Mouse (Mus musculus) small intestine, adult 2 months (tissue): ENCODE measurements around the gene Srp68.

Experiments
- CTCF ChIP-seq: fragments of 200-500 bp; IDR thresholded peaks from 2 replicates; pipeline ENCODE4 v1.5.1; 2012; ENCODE audit warnings: low read depth, mild to moderate bottlenecking, control low read depth, inconsistent platforms, low read length, moderate library complexity, mixed read lengths; ENCODE audit not compliant: insufficient replicate concordance, insufficient read length; ENCODE audit errors: extremely low read depth
- POLR2A ChIP-seq: fragments of 200-500 bp; IDR thresholded peaks from 2 replicates; pipeline ENCODE4 v1.6.1; 2012; ENCODE audit warnings: low read depth, mild to moderate bottlenecking, control low read depth, inconsistent platforms, low read length, moderate library complexity

DNA sequence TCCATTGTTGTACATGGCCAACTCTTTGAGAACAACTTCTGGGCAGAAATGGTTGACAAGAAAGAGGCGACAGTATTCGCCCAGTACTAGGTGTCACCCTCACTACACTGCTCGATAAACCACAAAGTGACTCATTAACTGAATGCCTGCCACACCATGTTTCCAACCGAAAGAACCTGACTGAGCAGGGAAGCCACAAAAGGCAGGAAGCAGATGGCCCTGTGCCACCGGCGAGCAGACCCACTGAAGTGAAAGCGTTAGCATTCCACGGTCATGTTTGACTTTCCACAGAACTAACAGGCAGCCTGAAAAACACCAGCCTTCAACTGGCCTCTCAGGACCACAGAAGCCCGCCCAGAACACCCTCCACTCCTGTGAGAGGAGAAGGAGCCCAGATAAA lies 19.4 kb downstream of the Srp68 start:
- TF ChIP-seq CTCF (no peak), POLR2A (no peak)
